Mouse (Mus musculus) granulocyte monocyte progenitor cell, adult 5-6 weeks (primary cell): ENCODE results near the gene Slc35b1. TPM values are rescaled to one million over a fixed set of nuclear protein-coding genes. Genes with fewer than 3 reads are reported as not detected.

ENCODE experiments used
- ATAC-seq: replicated peaks from 2 replicates; pipeline ENCODE4 v1.8.0; 2016; ENCODE audit warnings: mild to moderate bottlenecking, moderate TSS enrichment, inconsistent platforms; ENCODE audit not compliant: poor library complexity, severe bottlenecking
- total RNA-seq, 2 experiments: library from RNA; stranded (forward) in 1 of 2; stranded (reverse) in 1 of 2; fragments of 200-712, 200-1000 nt in 1 of 2; fragments of >200 nt in 1 of 2; fragmentation: Nextera tagmentation in 1 of 2; gene quantifications; 2 replicates each; pipeline ENCODE4 v1.2.3; 2014 to 2017

The Slc35b1 gene
- 66.6 and 71.2 TPM in 2 replicates for total RNA-seq (2014; fragmentation: Nextera tagmentation)
- 82.3 and 85.1 TPM in 2 replicates for total RNA-seq (2017)

- peak; percentile 90 for ATAC-seq
These were observed at the start of gene Slc35b1 for GRCm38 (mm10) chr11:95384319-95384972. Slc35b1 (plus strand) TSS chr11:95384692.

DNA sequence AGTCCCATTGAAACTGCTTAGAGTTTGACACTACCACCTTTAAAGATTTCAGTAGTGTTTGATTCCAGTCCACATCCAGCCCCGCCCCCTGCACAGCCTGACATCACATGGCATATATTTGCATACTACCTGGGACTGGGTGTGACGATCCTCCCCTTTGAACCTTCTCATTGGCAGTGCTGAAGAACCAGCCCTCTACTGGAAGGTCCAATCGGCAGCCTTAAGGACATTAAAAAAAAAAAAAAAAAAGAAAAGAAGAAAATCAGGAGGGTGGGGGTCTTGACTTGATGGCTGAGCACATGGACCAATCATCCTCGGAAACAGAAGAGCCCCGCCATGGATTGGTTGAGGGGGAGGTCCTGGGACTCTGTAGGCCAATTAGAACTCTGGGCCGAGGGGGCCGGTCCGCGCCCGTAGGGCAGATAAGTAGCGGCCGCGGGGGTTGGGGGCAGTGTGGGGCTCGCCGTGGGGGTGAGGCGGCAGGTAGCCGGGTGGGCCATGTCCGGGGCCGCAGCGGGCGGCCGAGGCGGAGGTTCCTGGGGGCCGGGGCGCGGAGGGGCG, 47.8 kb upstream of the Slc35b1 start, which contains the start of gene Fam117a:
Fam117a (plus strand) TSS at position 451 of the 561 bp plus-strand sequence.
- ATAC-seq, result peak; percentile 72

GRCm38 (mm10) chr11:95337129-95337813, 47.2 kb upstream of the Slc35b1 start:
- peak; percentile 21 for ATAC-seq

DNA sequence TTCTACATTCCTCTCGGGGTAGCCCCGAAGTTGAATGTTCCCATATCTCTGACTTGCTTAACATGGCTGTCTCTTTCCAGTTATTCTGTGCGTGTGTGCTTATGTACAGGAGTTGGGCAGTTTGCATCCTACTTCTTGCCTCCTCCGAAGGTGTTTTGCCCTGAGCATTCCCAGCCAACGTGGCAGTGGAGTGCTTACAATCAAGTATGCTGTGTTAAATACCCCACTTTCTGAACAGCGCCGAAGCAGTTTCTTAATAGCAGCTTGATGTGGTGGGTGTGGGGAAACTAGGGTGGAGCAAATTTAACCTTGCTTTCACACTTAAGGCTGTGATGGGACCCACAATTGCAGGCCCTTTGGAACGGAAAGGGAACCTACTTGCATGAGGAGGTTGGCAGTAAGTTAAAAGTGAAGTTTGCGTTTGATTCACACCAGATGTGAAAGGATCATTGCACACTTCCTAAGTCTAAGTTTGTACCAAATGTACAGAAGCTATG, 46.6 kb upstream of the Slc35b1 start:
- no peak for ATAC-seq

DNA sequence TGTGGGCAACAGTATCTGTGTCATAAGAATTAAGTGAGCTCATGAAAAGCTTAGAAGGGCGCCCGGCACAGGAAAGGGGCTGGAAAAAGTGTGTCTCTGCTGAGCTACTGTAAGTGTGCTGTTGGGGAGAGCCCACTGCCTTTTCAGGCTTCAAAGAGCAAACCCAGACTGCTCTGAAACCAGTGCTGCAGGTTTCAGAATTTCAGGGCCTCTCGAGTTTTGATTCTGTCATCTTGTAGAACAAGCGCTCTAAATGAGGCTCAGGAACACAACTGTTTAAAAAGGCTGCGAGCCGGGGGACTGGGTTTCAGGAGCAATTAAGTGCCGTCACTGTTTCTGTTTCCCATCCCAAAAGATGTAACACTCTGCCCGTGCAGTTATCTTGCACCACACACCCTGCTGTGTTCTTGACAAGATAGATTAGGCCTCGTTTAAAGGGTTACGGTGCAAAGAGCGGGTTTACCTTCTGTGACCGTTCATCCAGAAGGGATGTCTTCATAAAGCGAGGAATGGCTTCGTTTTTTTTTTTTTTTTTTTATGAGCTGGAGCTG, 44.9 kb upstream of the Slc35b1 start:
- no peak for ATAC-seq

DNA sequence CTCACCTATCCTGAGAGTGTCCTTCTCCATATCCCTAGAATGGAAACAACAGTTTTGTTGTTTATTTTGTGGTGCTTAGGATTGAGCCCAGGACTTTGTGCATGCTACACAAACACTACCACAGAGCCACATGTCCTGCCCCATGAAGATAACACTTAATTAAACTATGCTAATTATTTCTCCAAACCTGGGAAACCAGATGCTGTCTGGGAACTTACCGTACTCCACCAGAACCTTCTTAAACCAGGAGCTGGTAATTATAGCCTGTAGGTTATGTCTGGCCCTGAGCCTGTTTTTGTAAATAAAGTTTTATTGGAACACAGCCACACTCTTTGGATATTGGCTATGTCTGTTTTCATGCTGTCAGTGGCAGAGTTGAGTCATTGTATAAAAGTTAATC, 44.2 kb upstream of the Slc35b1 start:
- no peak for ATAC-seq

- no peak for ATAC-seq
These were observed 43.8 kb upstream of the Slc35b1 start for GRCm38 (mm10) chr11:95340664-95341063.

- peak; percentile 47 for ATAC-seq
These were observed 41.3 kb upstream of the Slc35b1 start for GRCm38 (mm10) chr11:95343180-95343579.

DNA sequence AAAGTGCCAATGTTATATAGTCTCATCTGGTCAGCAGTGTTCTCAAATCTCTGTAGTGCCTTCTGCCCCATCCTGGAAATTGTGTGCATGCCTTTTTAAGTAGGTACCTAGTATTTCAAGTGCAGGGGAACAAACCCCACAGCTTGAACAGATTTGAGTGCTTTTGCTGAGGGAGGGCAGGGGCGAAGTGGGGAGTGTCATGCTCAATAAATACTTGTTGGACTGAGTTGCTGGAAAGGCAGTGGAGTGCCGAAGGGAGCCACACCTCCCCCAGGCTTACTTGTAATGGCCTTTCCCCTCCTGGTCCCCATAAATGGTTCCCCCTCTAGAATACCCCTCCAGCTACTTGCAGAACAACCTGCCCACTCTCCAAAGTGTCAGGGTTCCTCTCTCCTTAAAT, 40.3 kb upstream of the Slc35b1 start:
- no peak for ATAC-seq

DNA sequence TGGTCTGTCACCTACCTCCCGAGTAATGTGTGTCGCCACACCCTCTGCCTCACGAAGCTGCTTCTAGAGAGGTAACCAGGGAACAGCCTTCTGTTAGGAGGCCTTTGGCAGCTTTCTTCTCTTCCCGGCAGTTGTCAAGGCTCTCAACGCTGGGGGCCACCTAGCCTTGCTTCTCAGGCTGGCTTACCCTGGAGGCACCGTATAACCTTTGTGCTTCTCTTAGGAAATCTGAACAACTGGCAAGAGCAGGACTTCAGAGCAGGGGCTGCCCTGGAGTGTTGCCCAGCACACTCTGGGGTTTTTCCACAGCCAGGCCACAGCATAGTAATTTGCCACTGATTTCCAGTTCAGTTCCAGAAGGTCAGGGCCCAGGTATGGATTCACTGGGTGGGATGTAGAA, 34.2 kb upstream of the Slc35b1 start:
- no peak for ATAC-seq

- ATAC-seq, result no peak
These were observed 33.5 kb upstream of the Slc35b1 start for GRCm38 (mm10) chr11:95350960-95351359.

GRCm38 (mm10) chr11:95352686-95353085, 31.8 kb upstream of the Slc35b1 start:
- no peak for ATAC-seq

DNA sequence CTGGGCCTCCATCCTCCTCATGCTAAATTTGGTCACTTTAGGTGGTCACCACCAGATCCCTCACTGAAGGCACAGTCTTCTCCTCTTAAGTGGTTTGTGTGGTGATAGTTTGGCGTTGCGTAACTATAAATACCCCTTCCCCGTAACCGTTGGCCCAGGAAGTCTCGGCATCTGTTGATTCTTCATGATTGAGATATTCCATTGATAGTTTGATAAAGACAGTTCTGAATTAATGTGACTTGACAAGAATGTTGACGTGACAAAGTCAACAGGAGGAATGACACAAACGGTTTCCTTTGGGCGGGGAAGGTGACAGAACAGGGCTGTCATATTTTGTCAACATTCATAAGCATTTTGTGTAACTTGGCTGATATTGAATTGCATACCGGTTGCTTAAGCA, 31.3 kb upstream of the Slc35b1 start:
- peak; percentile 48 for ATAC-seq

- ATAC-seq, result peak; percentile 26
These were observed 30.1 kb upstream of the Slc35b1 start for GRCm38 (mm10) chr11:95354228-95354944.

- ATAC-seq, result peak; percentile 21
These were observed 29.4 kb upstream of the Slc35b1 start for GRCm38 (mm10) chr11:95354945-95355660.

- no peak for ATAC-seq
These were observed 28.9 kb upstream of the Slc35b1 start for GRCm38 (mm10) chr11:95355661-95356011.

DNA sequence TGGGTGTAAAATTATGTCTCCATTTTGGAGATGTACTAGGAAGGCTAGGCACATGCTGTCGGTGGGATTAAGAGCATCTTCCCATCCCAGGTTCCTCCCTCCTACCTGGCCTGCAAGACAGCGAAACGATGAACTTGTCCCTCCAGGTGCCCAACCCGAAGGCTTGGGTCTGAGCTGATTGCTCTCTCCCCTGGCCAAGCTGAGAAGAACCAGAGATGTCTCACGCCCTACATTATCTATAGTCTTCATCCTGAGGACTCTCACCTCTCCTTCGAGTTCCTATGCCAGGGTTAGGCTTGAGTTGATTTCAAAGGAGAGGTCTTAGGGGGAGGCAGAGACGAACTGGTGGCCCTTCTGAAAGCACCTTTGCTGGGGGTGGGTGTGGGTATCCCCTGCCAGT, 28.5 kb upstream of the Slc35b1 start:
- no peak for ATAC-seq

GRCm38 (mm10) chr11:95356469-95357273, 27.8 kb upstream of the Slc35b1 start:
- ATAC-seq, result peak; percentile 67

GRCm38 (mm10) chr11:95358263-95358662, 26.2 kb upstream of the Slc35b1 start:
- ATAC-seq, result no peak
